Mouse (Mus musculus) layer of hippocampus, adult 18-20 months (tissue): ENCODE results near the gene Mylk. TPM values are rescaled to one million over a fixed set of nuclear protein-coding genes. Genes with fewer than 3 reads are reported as not detected.

ENCODE experiments used
- total RNA-seq, 2 experiments: library from RNA; stranded (reverse); gene quantifications; 2 replicates each; pipeline ENCODE4 v1.2.3; 2021

The Mylk gene
- total RNA-seq, 2 experiments from 2014 or later: 13.8 to 14.8 TPM

Other genes with a start within 250 kb of the Mylk start
- 100 to 1,000 TPM; 468 to 527 TPM for gene Kalrn, start 171.7 kb upstream of the Mylk start, total RNA-seq
- not detected for gene Ropn1, start 95.3 kb upstream of the Mylk start, total RNA-seq
- 1 to 10 TPM; 2.2 to 2.7 TPM for gene Ccdc14, start 54.6 kb upstream of the Mylk start, total RNA-seq